Mouse (Mus musculus): ENCODE measurements around the gene Aarsd1.

- no peak for TF ChIP-seq CTCF (conservative IDR thresholded peaks at IDR 0.05; ENCODE audit: insufficient read depth, insufficient read length, low read depth, low read length)
- TF ChIP-seq POLR2A (IDR thresholded peaks at IDR 0.05; ENCODE audit: low read depth, low read length) = no peak
Measured at GRCm38 (mm10) chr11:101436916-101437315, 19.5 kb upstream of the Aarsd1 start.
